In genomic region chr6:28891480-28891879, GRCm38 (mm10) we compare ENCODE assay signal across 21 mouse cellular contexts. TPM values are rescaled to one million over a fixed set of nuclear protein-coding genes. Genes with fewer than 3 reads are reported as not detected.
A peak's percentile ranks its signal among the peaks of the same experiment; 100 is the strongest.
DNase-seq lines count a peak whose midpoint lies in the region; ATAC-seq lines count a peak whose summit lies in the region.
"Had no signal": no experiment of that assay in that cellular context is flagged by ENCODE, and none has a peak within 500 bp of the region (broad histone marks: within the 10 kb centered on the region; RNA-seq: fewer than 3 reads in every experiment).

No protein-coding gene starts in this region.

- no peak overlapping the region for H3K4me3 ChIP-seq in forebrain, embryonic 11.5 days (ENCODE audit: low read depth, low read length)
- no peak overlapping the region for H3K4me3 ChIP-seq in forebrain, embryonic 10.5 days
- no peak overlapping the region for H3K4me3 ChIP-seq in neural tube, embryonic 12.5 days
- no peak overlapping the region for H3K4me3 ChIP-seq in hindbrain, embryonic 14.5 days (replicated peaks; ENCODE audit: low read length)
- H3K4me3 ChIP-seq in neural tube, embryonic 14.5 days (ENCODE audit: low read depth, low read length) = no peak overlapping the region
- H3K4me3 ChIP-seq: erythroblast, embryonic 14.5 days; heart, embryonic 13.5 days; limb, embryonic 12.5 days; liver, embryonic 13.5 days had no signal

- no peaks in the 10 kb centered on the region for H3K27me3 ChIP-seq in forebrain, embryonic 11.5 days (ENCODE audit: control insufficient read depth, insufficient read depth, low read length)
- no peaks in the 10 kb centered on the region for H3K27me3 ChIP-seq in forebrain, embryonic 10.5 days (ENCODE audit: poor library complexity, severe bottlenecking)
- no peaks in the 10 kb centered on the region for H3K27me3 ChIP-seq in neural tube, embryonic 12.5 days (replicated peaks)
- no peaks in the 10 kb centered on the region for H3K27me3 ChIP-seq in hindbrain, embryonic 14.5 days (ENCODE audit: control insufficient read depth, insufficient read depth, low read length)
- H3K27me3 ChIP-seq in neural tube, embryonic 14.5 days (ENCODE audit: control insufficient read depth, insufficient read depth, low read length) = no peaks in the 10 kb centered on the region
- H3K27me3 ChIP-seq: heart, embryonic 13.5 days; limb, embryonic 12.5 days; liver, embryonic 13.5 days had no signal

- no peak for DNase-seq in forebrain, embryonic 11.5 days (ENCODE audit: low spot score)
- no peak for DNase-seq in forebrain, embryonic 10.5 days (ENCODE audit: extremely low spot score, low spot score)
- DNase-seq in neural tube, embryonic 10.5 days (ENCODE audit: extremely low spot score, low spot score) = no peak
- no peak for DNase-seq in hindbrain, embryonic 14.5 days (ENCODE audit: low spot score)
- no peak for DNase-seq in adrenal gland, adult 8-10 months
- DNase-seq: cerebellum, adult 11-12 months; gastrocnemius, postnatal 36 days; heart, postnatal 36 days; kidney, adult 2 months; kidney, postnatal 14 days; layer of hippocampus, adult 9-11 months; liver, embryonic 13.5 days; thymus, postnatal 36 days had no signal

- H3K9me3 ChIP-seq in forebrain, embryonic 11.5 days (ENCODE audit: control insufficient read depth, low read length) = no peaks in the 10 kb centered on the region
- no peaks in the 10 kb centered on the region for H3K9me3 ChIP-seq in forebrain, embryonic 10.5 days
- no peaks in the 10 kb centered on the region for H3K9me3 ChIP-seq in neural tube, embryonic 12.5 days
- H3K9me3 ChIP-seq in hindbrain, embryonic 14.5 days (ENCODE audit: control insufficient read depth, low read length) = no peaks in the 10 kb centered on the region
- no peaks in the 10 kb centered on the region for H3K9me3 ChIP-seq in neural tube, embryonic 14.5 days (ENCODE audit: control insufficient read depth, low read length)
- H3K9me3 ChIP-seq: G1E; heart, embryonic 13.5 days; limb, embryonic 12.5 days; liver, embryonic 13.5 days had no signal

- 0 out of 2 replicates have a peak, but pooled peaks have one; percentile 37 for ATAC-seq in forebrain, embryonic 11.5 days (replicated peaks; ENCODE audit: low FRiP score)
- peak; percentile 42 for ATAC-seq in neural tube, embryonic 12.5 days (ENCODE audit: low FRiP score, low read depth)
- ATAC-seq in hindbrain, embryonic 14.5 days (ENCODE audit: low FRiP score) = peak; percentile 49; the same call in 1 of the 2 replicates
- peak; percentile 57 for ATAC-seq in neural tube, embryonic 14.5 days (ENCODE audit: low read depth)
- ATAC-seq in granulocyte monocyte progenitor cell, adult 5-6 weeks (replicated peaks; ENCODE audit: poor library complexity, severe bottlenecking) = no peak
- ATAC-seq: CD4-positive, CD25-positive, alpha-beta regulatory T cell, adult 4 months had no signal

- WGBS in forebrain, embryonic 11.5 days = 48% methylated on average over 9 of the region's 9 CpGs
- WGBS in forebrain, embryonic 10.5 days = 72% methylated on average over 9 of the region's 9 CpGs
- WGBS in neural tube, embryonic 12.5 days = 31% methylated on average over 9 of the region's 9 CpGs
- WGBS in hindbrain, embryonic 14.5 days = 35% methylated on average over 9 of the region's 9 CpGs
- WGBS in neural tube, embryonic 14.5 days = 24% methylated on average over 9 of the region's 9 CpGs

- H3K27ac ChIP-seq in forebrain, embryonic 11.5 days (ENCODE audit: low read depth, low read length) = no peak overlapping the region
- no peak overlapping the region for H3K27ac ChIP-seq in forebrain, embryonic 10.5 days
- no peak overlapping the region for H3K27ac ChIP-seq in neural tube, embryonic 12.5 days
- no peak overlapping the region for H3K27ac ChIP-seq in hindbrain, embryonic 14.5 days
- no peak overlapping the region for H3K27ac ChIP-seq in neural tube, embryonic 14.5 days (ENCODE audit: low read depth, low read length)
- H3K27ac ChIP-seq: heart, embryonic 13.5 days; limb, embryonic 12.5 days; liver, embryonic 13.5 days had no signal

- no peak overlapping the region for H3K9ac ChIP-seq in forebrain, embryonic 11.5 days (ENCODE audit: low read length)
- H3K9ac ChIP-seq in neural tube, embryonic 12.5 days = no peak overlapping the region
- H3K9ac ChIP-seq in hindbrain, embryonic 14.5 days = no peak overlapping the region
- no peak overlapping the region for H3K9ac ChIP-seq in neural tube, embryonic 14.5 days (replicated peaks; ENCODE audit: low read depth, low read length)
- H3K9ac ChIP-seq: heart, embryonic 13.5 days; limb, embryonic 12.5 days; liver, embryonic 13.5 days had no signal

- no peaks in the 10 kb centered on the region; the same call in 1 of the 2 replicates for H3K36me3 ChIP-seq in forebrain, embryonic 11.5 days (ENCODE audit: control insufficient read depth, insufficient read depth, low read length)
- H3K36me3 ChIP-seq in forebrain, embryonic 10.5 days (replicated peaks) = peaks cover 52% of the 10 kb centered on the region
- H3K36me3 ChIP-seq in neural tube, embryonic 12.5 days = peaks cover 15% of the 10 kb centered on the region
- peaks cover 8% of the 10 kb centered on the region; the same call in 1 of the 2 replicates for H3K36me3 ChIP-seq in hindbrain, embryonic 14.5 days (replicated peaks; ENCODE audit: control insufficient read depth, insufficient read depth)
- no peaks in the 10 kb centered on the region for H3K36me3 ChIP-seq in neural tube, embryonic 14.5 days (ENCODE audit: control insufficient read depth, insufficient read depth, low read length)

- H3K4me1 ChIP-seq in forebrain, embryonic 11.5 days (replicated peaks; ENCODE audit: control insufficient read depth, insufficient read depth, low read length) = peaks cover 5% of the 10 kb centered on the region; the same call in 1 of the 2 replicates
- peaks cover 36% of the 10 kb centered on the region for H3K4me1 ChIP-seq in forebrain, embryonic 10.5 days
- H3K4me1 ChIP-seq in neural tube, embryonic 12.5 days = peaks cover 43% of the 10 kb centered on the region
- peaks cover 30% of the 10 kb centered on the region for H3K4me1 ChIP-seq in hindbrain, embryonic 14.5 days (replicated peaks; ENCODE audit: control insufficient read depth, insufficient read depth, low read length)
- H3K4me1 ChIP-seq in neural tube, embryonic 14.5 days (ENCODE audit: control insufficient read depth, insufficient read depth, low read length) = peaks cover 21% of the 10 kb centered on the region
- H3K4me1 ChIP-seq: limb, embryonic 12.5 days; liver, embryonic 13.5 days had no signal

- H3K4me2 ChIP-seq in forebrain, embryonic 11.5 days (ENCODE audit: low read depth, low read length, severe bottlenecking) = no peak overlapping the region
- H3K4me2 ChIP-seq in neural tube, embryonic 12.5 days (replicated peaks) = no peak overlapping the region
- no peak overlapping the region for H3K4me2 ChIP-seq in hindbrain, embryonic 14.5 days (replicated peaks)
- no peak overlapping the region for H3K4me2 ChIP-seq in neural tube, embryonic 14.5 days (ENCODE audit: low read depth, low read length)
- H3K4me2 ChIP-seq: heart, embryonic 13.5 days; limb, embryonic 12.5 days; liver, embryonic 13.5 days had no signal

RNA-seq across cellular contexts. Expression of gene Lrrc4, which starts 59.9 kb away (rescaled TPM):
- 3.6 and 3.7 TPM in 2 replicates for polyA plus RNA-seq in forebrain, embryonic 11.5 days (2014; fragmentation: Nextera tagmentation; extraction: Ambion mirVana)
- polyA plus RNA-seq in forebrain, embryonic 10.5 days (2016; fragmentation: Nextera tagmentation; extraction: Ambion mirVana) = 1.8 and 2.0 TPM in 2 replicates
- polyA plus RNA-seq in neural tube, embryonic 12.5 days (2016; fragmentation: Nextera tagmentation; extraction: Ambion mirVana) = 6.5 and 6.9 TPM in 2 replicates
- polyA plus RNA-seq in hindbrain, embryonic 14.5 days (2014; fragmentation: Nextera tagmentation; extraction: Ambion mirVana) = 9.6 and 10.4 TPM in 2 replicates
- 9.7 and 11.5 TPM in 2 replicates for polyA plus RNA-seq in neural tube, embryonic 14.5 days (2014; fragmentation: Nextera tagmentation; extraction: Ambion mirVana)
- 1 to 10 TPM; 5.9 to 8.0 (median 7.1) TPM for total RNA-seq in adrenal gland, adult 8-10 months (2022)
- total RNA-seq in granulocyte monocyte progenitor cell, adult 5-6 weeks (2014; fragmentation: Nextera tagmentation) = not detected in 2 replicates
- total RNA-seq in granulocyte monocyte progenitor cell, adult 5-6 weeks (2017) = 0.22 TPM in 1 of 2 replicates, not detected in the other
- polyA plus RNA-seq: erythroblast, embryonic 14.5 days; G1E had no signal
